Mouse (Mus musculus) hindbrain, embryonic 11.5 days (tissue): ENCODE results near the gene Oxct2a. TPM values are rescaled to one million over a fixed set of nuclear protein-coding genes. Genes with fewer than 3 reads are reported as not detected.
A peak's percentile ranks its signal among the peaks of the same experiment; 100 is the strongest.
"Not testable (repeated sequence)": the region's sequence is repeated elsewhere in the genome, so short reads cannot be mapped to it uniquely, and the experiment has no call there.

Experiments
- ATAC-seq: fragments of 200-750 bp; cut with Nextera tagmentation; 2 replicates; pipeline ENCODE4 v1.8.0; 2017; ENCODE audit warnings: mild to moderate bottlenecking, moderate TSS enrichment, moderate library complexity; ENCODE audit not compliant: low FRiP score
- DNase-seq: peaks from one replicate; pipeline ENCODE4 v3.0.0-alpha.2; 2015; ENCODE audit warnings: low spot score
- H3K27ac ChIP-seq: fragments of 300-500 bp; sonication (generic); 2 replicates; pipeline ENCODE4 v1.5.1; 2014; ENCODE audit warnings: mild to moderate bottlenecking, low read depth, low read length
- H3K27me3 ChIP-seq: fragments of 300-500 bp; sonication (generic); 2 replicates; pipeline ENCODE4 v1.6.1; 2014; ENCODE audit warnings: mild to moderate bottlenecking, low read length, moderate library complexity, mixed read lengths; ENCODE audit not compliant: control insufficient read depth, insufficient read depth
- H3K36me3 ChIP-seq: fragments of 300-500 bp; sonication (generic); 2 replicates; pipeline ENCODE4 v1.6.1; 2014; ENCODE audit warnings: mild to moderate bottlenecking, low read length, moderate library complexity, mixed read lengths; ENCODE audit not compliant: control insufficient read depth, insufficient read depth
- H3K4me1 ChIP-seq: fragments of 300-500 bp; sonication (generic); replicated peaks from 2 replicates; pipeline ENCODE4 v1.6.1; 2014; ENCODE audit warnings: low read length, mixed read lengths; ENCODE audit not compliant: control insufficient read depth, insufficient read depth
- H3K4me2 ChIP-seq: fragments of 300-500 bp; sonication (generic); replicated peaks from 2 replicates; pipeline ENCODE4 v1.6.1; 2014; ENCODE audit warnings: mild to moderate bottlenecking, low read depth, low read length
- H3K4me3 ChIP-seq: fragments of 300-500 bp; sonication (generic); 2 replicates; pipeline ENCODE4 v1.5.1; 2014; ENCODE audit warnings: low read depth, low read length
- H3K9ac ChIP-seq: fragments of 300-500 bp; sonication (generic); 2 replicates; pipeline ENCODE4 v1.6.1; 2014; ENCODE audit warnings: low read depth, low read length
- H3K9me3 ChIP-seq: fragments of 300-500 bp; sonication (generic); 2 replicates; pipeline ENCODE4 v1.6.1; 2016; ENCODE audit warnings: low read length; ENCODE audit not compliant: control insufficient read depth
- WGBS: fragments of 180-500 bp; shearing (Covaris S2); extraction: QIAGEN DNeasy Blood & Tissue Kit; methylation state at CpG from one replicate; pipeline ENCODE4 v1.1.7; 2014; 5-methylcytosine and 5-hydroxymethylcytosine counted together
- polyA plus RNA-seq: library from polyadenylated mRNA; unstranded; fragments of >200 nt; fragmentation: Nextera tagmentation; extraction: Ambion mirVana; gene quantifications from 2 replicates; pipeline ENCODE4 v1.2.1, GENCODE M21; 2014

Gene Oxct2a
- polyA plus RNA-seq, 1 experiment from 2014 or later = not detected

DNA sequence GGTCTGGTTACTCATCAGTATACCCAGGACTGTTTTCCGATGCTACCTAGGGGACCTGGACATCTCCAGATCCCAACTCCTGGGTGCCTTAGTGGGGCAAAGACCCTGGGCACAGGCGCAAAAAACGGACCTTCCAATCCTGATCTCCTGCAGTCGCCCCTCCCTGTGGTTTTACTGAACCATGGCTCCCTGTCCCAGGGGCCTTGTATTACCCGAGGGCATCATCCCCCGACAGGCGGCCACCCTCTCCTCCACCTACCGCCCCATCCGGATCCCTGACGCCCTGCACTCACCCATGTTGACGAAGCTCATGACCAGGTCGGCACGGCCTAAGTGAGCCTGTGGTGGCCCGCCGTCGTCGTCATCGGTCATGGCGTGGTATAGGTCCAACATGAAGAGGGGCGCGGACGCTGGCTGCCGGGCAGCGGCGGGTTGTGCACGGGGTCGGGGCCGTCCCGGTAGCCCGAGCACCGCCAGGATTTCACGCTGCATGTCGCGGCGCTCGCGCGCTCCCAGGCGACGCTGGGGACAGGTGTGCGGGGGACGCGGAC, 18.7 kb upstream of the Oxct2a start:
- H3K9ac ChIP-seq = peak overlapping the region; percentile 47; the same call in 1 of the 2 replicates
- ATAC-seq = peak; percentile 37
- no peaks in the 10 kb centered on the region for H3K36me3 ChIP-seq
- H3K4me2 ChIP-seq = peak overlapping the region; percentile 95
- 3% methylated on average over 43 of the region's 43 CpGs for WGBS
- no peaks in the 10 kb centered on the region; the same call in 1 of the 2 replicates for H3K4me1 ChIP-seq
- peak overlapping the region; percentile 49 for H3K4me3 ChIP-seq
- H3K27ac ChIP-seq = no peak overlapping the region
- H3K27me3 ChIP-seq = peaks cover 41% of the 10 kb centered on the region
- DNase-seq = no peak
- no peaks in the 10 kb centered on the region for H3K9me3 ChIP-seq

- Histone ChIP-seq H3K9ac (no peak overlapping the region), H3K27ac (no peak overlapping the region), H3K4me1 (no peaks in the 10 kb centered on the region; the same call in 1 of the 2 replicates), H3K4me2 (no peak overlapping the region), H3K27me3 (peaks cover 41% of the 10 kb centered on the region), H3K4me3 (no peak overlapping the region), H3K36me3 (no peaks in the 10 kb centered on the region), H3K9me3 (no peaks in the 10 kb centered on the region)
- ATAC-seq (no peak), DNase-seq (no peak)
- 83% methylated on average over 5 of the region's 5 CpGs for WGBS
Measured at GRCm38 (mm10) chr4:123340232-123340631, 16.8 kb upstream of the Oxct2a start.

GRCm38 (mm10) chr4:123337693-123338092, 14.3 kb upstream of the Oxct2a start:
- ATAC-seq (no peak), DNase-seq (no peak)
- Histone ChIP-seq H3K27me3 (peaks cover 26% of the 10 kb centered on the region), H3K4me3 (no peak overlapping the region), H3K27ac (no peak overlapping the region), H3K9ac (no peak overlapping the region), H3K4me2 (no peak overlapping the region), H3K4me1 (no peaks in the 10 kb centered on the region), H3K9me3 (no peaks in the 10 kb centered on the region), H3K36me3 (no peaks in the 10 kb centered on the region)
- 90% methylated on average over 4 of the region's 4 CpGs for WGBS

DNA sequence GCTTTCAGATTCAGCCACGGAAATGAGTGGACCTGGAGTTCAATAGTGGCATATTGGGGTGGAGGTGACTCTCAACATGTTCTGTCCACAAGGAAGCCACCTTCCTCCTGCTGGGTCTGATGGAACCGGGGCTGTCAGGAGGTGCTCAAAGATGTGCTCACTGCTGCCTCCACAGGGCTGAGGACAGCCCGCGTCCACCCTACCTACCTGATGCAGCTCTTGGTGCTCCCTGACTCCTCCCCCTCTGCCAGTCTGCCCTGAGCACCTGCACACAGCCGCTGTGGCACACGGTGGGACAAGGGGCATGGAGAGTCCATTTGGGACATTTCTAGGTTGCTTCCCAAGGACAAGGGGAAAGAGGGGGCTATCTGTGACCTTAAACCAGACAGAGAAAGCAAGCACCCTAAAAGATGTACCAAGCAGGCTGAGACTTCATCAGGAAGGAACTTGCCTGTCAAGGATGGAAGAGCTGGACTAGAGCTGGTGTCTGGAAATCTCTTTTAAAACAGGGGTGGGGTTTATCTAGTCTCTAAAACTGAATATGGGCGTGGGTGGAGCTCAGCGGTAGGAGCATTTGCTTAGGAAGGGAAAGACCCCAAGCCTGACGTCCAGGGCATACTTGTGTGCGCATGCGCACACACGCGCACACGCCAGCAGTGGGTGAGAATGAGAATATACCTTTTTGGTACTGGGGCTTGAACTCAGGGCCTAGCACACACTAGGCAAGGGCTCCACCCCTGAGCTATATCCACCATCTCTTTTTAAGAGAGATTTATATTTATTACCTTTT, 12.6 kb upstream of the Oxct2a start:
- Histone ChIP-seq H3K4me3 (no peak overlapping the region), H3K4me1 (no peaks in the 10 kb centered on the region), H3K4me2 (no peak overlapping the region), H3K9ac (no peak overlapping the region), H3K36me3 (no peaks in the 10 kb centered on the region), H3K27ac (no peak overlapping the region), H3K27me3 (peaks cover 9% of the 10 kb centered on the region), H3K9me3 (no peaks in the 10 kb centered on the region)
- WGBS = 72% methylated on average over 14 of the region's 14 CpGs
- DNase-seq (no peak), ATAC-seq (no peak)

DNA sequence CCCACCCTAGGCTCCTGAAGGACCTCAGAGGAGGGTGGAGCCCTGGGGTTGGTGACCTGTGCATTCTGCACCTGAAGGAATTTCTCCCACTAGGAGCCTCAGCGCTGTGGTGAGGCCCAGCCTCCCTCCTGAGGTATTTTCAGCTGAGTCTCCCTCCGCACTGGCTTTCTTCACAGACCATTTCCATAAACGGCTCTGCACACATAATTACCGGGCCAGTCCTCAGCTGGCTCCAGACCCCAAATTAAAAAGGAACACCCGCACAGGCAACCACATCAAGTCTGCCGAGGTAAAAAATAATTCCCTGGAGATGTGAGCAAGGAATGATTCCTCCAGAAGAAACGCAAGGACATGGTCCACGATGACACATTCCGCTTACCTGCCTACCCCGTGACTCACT, 11.8 kb upstream of the Oxct2a start:
- not testable (repeated sequence) for H3K9me3 ChIP-seq, H3K27me3 ChIP-seq, ATAC-seq, H3K4me3 ChIP-seq, H3K27ac ChIP-seq, H3K4me1 ChIP-seq, H3K36me3 ChIP-seq, H3K9ac ChIP-seq, H3K4me2 ChIP-seq, DNase-seq
- WGBS = 84% methylated on average over 9 of the region's 10 CpGs

DNA sequence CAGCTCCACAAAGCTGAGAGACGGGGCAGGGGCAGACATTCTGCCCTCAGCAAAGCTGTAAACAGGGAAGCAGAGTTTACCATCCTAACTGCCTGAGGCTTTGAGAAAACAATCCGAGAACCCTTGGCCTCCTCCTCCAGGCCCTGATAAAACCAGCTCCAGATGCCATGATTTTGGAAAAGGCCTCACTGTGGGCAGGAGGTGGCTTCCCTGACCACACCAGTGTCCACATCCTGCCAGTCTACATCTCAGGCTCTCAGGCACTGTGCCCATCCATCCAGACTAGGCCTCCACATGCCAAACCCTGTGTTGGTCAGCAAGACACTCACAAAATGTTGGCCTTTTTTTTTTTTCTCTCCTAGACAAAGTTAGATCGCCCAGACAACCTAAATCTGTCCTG, 10.7 kb upstream of the Oxct2a start:
- WGBS = 72% methylated on average over 3 of the region's 3 CpGs
- H3K4me1 ChIP-seq = no peaks in the 10 kb centered on the region
- H3K9ac ChIP-seq = no peak overlapping the region
- no peak for ATAC-seq
- H3K27me3 ChIP-seq = no peaks in the 10 kb centered on the region
- H3K4me3 ChIP-seq = no peak overlapping the region
- H3K27ac ChIP-seq = no peak overlapping the region
- H3K36me3 ChIP-seq = no peaks in the 10 kb centered on the region
- H3K9me3 ChIP-seq = no peaks in the 10 kb centered on the region
- no peak overlapping the region for H3K4me2 ChIP-seq
- DNase-seq = no peak

DNA sequence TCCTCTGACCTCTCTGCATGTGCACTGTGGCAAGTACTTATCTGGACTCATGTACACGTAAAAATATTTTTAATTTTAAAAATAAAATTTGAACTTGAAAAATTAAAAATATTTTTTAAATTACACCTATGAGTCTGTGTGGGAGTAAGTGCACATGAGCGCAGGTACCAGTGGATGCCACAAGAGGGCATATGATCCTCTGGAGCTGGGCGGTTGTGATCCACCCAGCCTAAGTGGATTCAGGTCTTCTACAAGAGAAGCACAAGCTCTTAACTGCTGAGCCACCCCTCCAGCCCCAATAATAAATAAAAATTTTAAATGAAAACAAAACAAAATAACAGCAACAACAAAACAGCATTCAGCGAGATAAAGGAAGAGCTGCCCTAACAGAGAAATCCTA, 9.7 kb upstream of the Oxct2a start:
- no peaks in the 10 kb centered on the region for H3K9me3 ChIP-seq
- H3K9ac ChIP-seq = no peak overlapping the region
- no peak for ATAC-seq
- no peak overlapping the region for H3K27ac ChIP-seq
- no peak overlapping the region for H3K4me2 ChIP-seq
- no peaks in the 10 kb centered on the region for H3K27me3 ChIP-seq
- no peak for DNase-seq
- no peak overlapping the region for H3K4me3 ChIP-seq
- 94% methylated on average over 4 of the region's 4 CpGs for WGBS
- no peaks in the 10 kb centered on the region for H3K4me1 ChIP-seq
- H3K36me3 ChIP-seq = no peaks in the 10 kb centered on the region

- H3K36me3 ChIP-seq, H3K4me1 ChIP-seq, ATAC-seq, H3K27me3 ChIP-seq, H3K4me2 ChIP-seq, H3K4me3 ChIP-seq, H3K9me3 ChIP-seq, H3K27ac ChIP-seq, DNase-seq, H3K9ac ChIP-seq: not testable (repeated sequence)
- 64% methylated on average over 1 of the region's 1 CpGs for WGBS
Measured at GRCm38 (mm10) chr4:123331961-123332360, 8.5 kb upstream of the Oxct2a start.

DNA sequence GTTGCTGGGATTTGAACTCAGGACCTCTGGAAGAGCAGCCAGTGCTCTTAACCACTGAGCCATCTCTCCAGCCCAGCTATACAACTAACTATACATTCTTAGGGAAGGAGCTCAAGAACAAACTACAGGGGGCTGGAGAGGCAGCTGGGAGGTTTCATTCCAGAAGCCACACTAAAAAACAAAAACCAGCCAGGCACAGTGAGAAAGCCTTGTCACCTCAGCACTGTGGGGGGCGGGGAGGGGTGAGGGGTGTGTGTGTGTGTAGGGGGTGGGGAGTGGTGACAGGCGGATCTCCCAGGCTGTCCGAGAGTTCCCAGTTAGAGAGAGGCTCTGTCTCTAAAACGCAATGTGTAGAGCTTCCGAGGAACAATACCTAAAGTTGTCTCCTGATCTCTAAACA, 7.9 kb upstream of the Oxct2a start:
- Histone ChIP-seq H3K4me3 (no peak overlapping the region), H3K27ac (no peak overlapping the region), H3K9me3 (no peaks in the 10 kb centered on the region), H3K9ac (no peak overlapping the region), H3K27me3 (no peaks in the 10 kb centered on the region), H3K4me2 (no peak overlapping the region), H3K36me3 (no peaks in the 10 kb centered on the region), H3K4me1 (no peaks in the 10 kb centered on the region)
- ATAC-seq (no peak), DNase-seq (no peak)
- WGBS = 51% methylated on average over 5 of the region's 5 CpGs
